Mouse (Mus musculus) forebrain, embryonic 16.5 days (tissue): ENCODE measurements around the gene Dsn1. TPM values are rescaled to one million over a fixed set of nuclear protein-coding genes. Genes with fewer than 3 reads are reported as not detected.

ENCODE experiments used
- ATAC-seq: fragments of 200-750 bp; cut with Nextera tagmentation; 2 replicates; pipeline ENCODE4 v1.8.0; 2017; ENCODE audit warnings: mild to moderate bottlenecking, moderate library complexity
- H3K27ac ChIP-seq: fragments of 300-500 bp; sonication (generic); 2 replicates; pipeline ENCODE4 v1.5.1; 2014; ENCODE audit warnings: low read length, control low read depth
- H3K27me3 ChIP-seq: fragments of 300-500 bp; sonication (generic); replicated peaks from 2 replicates; pipeline ENCODE4 v1.6.1; 2014; ENCODE audit warnings: low read length; ENCODE audit not compliant: control insufficient read depth, insufficient read depth
- H3K36me3 ChIP-seq: fragments of 300-500 bp; sonication (generic); 2 replicates; pipeline ENCODE4 v1.6.1; 2014; ENCODE audit not compliant: control insufficient read depth, insufficient read depth
- H3K4me1 ChIP-seq: fragments of 300-500 bp; sonication (generic); replicated peaks from 2 replicates; pipeline ENCODE4 v1.6.1; 2014; ENCODE audit warnings: low read length; ENCODE audit not compliant: control insufficient read depth, insufficient read depth
- H3K4me2 ChIP-seq: fragments of 300-500 bp; sonication (generic); 2 replicates; pipeline ENCODE4 v1.6.1; 2014; ENCODE audit warnings: mild to moderate bottlenecking, low read length, control low read depth
- H3K4me3 ChIP-seq: fragments of 300-500 bp; sonication (generic); replicated peaks from 2 replicates; pipeline ENCODE4 v1.5.1; 2014; ENCODE audit warnings: mild to moderate bottlenecking, low read length, control low read depth
- H3K9ac ChIP-seq: fragments of 300-500 bp; sonication (generic); replicated peaks from 2 replicates; pipeline ENCODE4 v1.6.1; 2014; ENCODE audit warnings: low read depth, low read length, control low read depth
- H3K9me3 ChIP-seq: fragments of 300-500 bp; sonication (generic); 2 replicates; pipeline ENCODE4 v1.6.1; 2016; ENCODE audit warnings: low read length; ENCODE audit not compliant: control insufficient read depth
- WGBS: fragments of 180-500 bp; shearing (Covaris S2); extraction: QIAGEN DNeasy Blood & Tissue Kit; methylation state at CpG from one replicate; pipeline ENCODE4 v1.1.7; 2014; 5-methylcytosine and 5-hydroxymethylcytosine counted together
- polyA plus RNA-seq: library from polyadenylated mRNA; unstranded; fragments of >200 nt; fragmentation: Nextera tagmentation; extraction: Ambion mirVana; gene quantifications from 2 replicates; pipeline ENCODE4 v1.2.1, GENCODE M21; 2015

The Dsn1 gene
- polyA plus RNA-seq: 20.3 and 22.8 TPM in 2 replicates

DNA sequence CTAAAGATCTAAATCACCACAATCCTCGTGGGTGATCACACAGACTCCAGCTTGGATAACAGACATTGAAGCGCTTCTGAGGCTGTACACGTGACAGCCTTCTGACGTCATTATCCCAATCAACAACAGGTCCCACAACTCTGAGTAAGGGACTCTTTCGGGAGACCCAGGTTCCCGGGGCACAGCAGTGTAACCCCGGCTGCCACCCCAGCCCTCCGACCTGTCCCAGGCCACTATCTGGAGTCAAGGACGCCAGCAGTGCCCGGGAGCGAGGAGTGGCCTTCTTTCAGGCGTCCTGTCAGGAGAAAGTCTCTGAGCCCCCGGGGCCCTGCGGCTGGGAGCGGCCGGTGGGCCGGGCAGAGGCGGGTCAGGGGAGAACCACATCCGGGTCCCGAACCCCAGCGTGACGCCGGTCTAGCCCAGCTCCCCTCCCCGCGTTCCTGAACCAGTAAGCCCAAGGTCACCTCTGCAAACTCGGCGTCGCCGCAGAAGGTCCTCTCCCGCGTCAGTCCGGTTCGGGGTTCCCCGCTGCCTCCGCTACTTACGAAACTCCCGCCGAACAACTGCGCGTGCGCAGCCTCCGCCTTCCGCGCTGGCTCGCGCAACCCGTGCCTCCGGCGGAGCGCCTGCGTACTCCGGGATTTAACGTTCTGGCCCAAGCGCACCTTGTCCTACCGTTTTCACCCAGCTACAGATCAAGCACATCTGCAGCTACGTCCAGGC lies at the start of gene Dsn1:
Gene Dsn1 (minus strand): TSS at position 644 of the 723 bp plus-strand sequence.
- Histone ChIP-seq H3K4me3 (peak within 1 kb of the TSS; percentile 52), H3K36me3 (no peaks in the 10 kb centered on the region), H3K27me3 (no peaks in the 10 kb centered on the region), H3K27ac (peak within 1 kb of the TSS; percentile 65), H3K4me1 (peaks cover 13% of the 10 kb centered on the region), H3K9ac (peak within 1 kb of the TSS; percentile 72), H3K4me2 (peak within 1 kb of the TSS; percentile 75), H3K9me3 (no peaks in the 10 kb centered on the region)
- peak; percentile 87 for ATAC-seq
- WGBS: under 1% methylated on average over 55 of the region's 56 CpGs

DNA sequence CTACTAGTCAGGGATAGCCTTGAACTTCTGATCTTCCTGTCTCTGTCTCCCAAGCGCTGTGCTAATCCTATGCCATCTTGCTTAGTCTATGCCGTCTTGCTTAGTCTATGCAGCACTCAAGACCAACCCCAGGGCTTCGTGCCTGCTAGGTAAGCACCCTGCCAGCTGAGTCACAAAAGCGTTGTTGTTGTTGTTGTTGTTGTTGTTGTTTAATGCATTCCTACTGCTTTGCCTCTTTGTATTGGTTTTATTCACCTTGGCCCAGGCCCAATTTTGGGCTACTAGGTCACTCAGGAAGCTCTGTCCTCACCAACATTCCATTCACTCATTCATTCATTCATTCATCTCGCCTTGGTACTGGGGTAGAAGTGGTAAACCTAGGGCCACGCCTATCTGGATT lies 48.8 kb upstream of the Dsn1 start:
- peaks cover 35% of the 10 kb centered on the region for H3K4me1 ChIP-seq
- H3K36me3 ChIP-seq: peaks cover 20% of the 10 kb centered on the region
- WGBS: 89% methylated on average over 6 of the region's 6 CpGs

DNA sequence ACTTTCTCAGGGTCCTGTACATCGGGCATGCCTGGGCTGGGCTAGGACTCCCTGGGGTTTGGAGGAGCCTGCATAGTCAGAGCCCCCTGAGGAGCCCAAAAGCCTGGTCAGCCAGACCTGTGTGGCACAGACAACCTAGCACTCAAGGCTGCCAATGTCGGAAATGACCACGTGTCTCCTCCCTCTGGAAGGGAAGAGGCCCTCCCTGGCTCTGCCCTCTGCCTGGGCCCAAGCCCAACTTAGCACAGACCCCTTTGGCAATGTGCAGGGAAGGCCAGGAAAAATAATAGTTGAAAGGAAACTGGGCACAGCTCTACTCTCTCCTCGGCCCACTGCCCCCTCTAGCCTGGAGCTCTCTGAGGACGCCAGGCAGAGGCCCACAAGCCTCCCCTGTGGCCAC lies 47.9 kb upstream of the Dsn1 start:
- Histone ChIP-seq H3K4me2 (no peak overlapping the region), H3K27me3 (no peaks in the 10 kb centered on the region), H3K9ac (no peak overlapping the region), H3K27ac (peak overlapping the region; percentile 56; the same call in 1 of the 2 replicates), H3K9me3 (no peaks in the 10 kb centered on the region), H3K4me3 (no peak overlapping the region), H3K4me1 (peaks cover 44% of the 10 kb centered on the region), H3K36me3 (peaks cover 17% of the 10 kb centered on the region)
- WGBS: 53% methylated on average over 5 of the region's 5 CpGs
- peak; percentile 36; the same call in 1 of the 2 replicates for ATAC-seq

More for the DNA sequence above, 48.8 kb upstream of the Dsn1 start:
- ATAC-seq: no peak
- H3K4me3 ChIP-seq: no peak overlapping the region
- H3K27ac ChIP-seq: no peak overlapping the region
- no peaks in the 10 kb centered on the region for H3K27me3 ChIP-seq
- no peaks in the 10 kb centered on the region for H3K9me3 ChIP-seq
- no peak overlapping the region for H3K9ac ChIP-seq
- no peak overlapping the region for H3K4me2 ChIP-seq

DNA sequence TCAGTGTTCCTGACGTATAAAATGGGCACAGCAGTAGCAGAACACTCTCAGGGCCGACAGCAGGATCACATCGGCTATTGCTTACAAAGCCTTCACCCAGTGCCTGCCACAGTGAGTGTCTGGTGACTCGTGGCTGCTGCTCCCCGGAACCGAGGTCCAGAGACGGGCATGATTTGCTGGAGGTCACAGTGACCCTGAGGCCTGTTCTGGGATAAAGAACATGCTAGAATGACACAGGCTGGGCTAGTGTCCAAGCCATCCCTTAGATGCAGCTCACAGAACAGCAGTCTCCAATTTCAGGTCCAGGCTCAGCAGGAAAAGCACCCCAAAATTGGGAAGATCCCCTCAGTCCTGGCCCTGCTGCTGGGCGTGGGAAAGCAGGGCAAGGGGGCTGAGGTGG lies 47.3 kb upstream of the Dsn1 start:
- H3K9me3 ChIP-seq: no peaks in the 10 kb centered on the region
- no peak overlapping the region for H3K9ac ChIP-seq
- ATAC-seq: no peak
- WGBS: 85% methylated on average over 8 of the region's 8 CpGs
- peaks cover 47% of the 10 kb centered on the region for H3K4me1 ChIP-seq
- H3K27ac ChIP-seq: peak overlapping the region; percentile 56; the same call in 1 of the 2 replicates
- no peaks in the 10 kb centered on the region for H3K27me3 ChIP-seq
- H3K4me3 ChIP-seq: no peak overlapping the region
- no peak overlapping the region for H3K4me2 ChIP-seq
- peaks cover 12% of the 10 kb centered on the region for H3K36me3 ChIP-seq

DNA sequence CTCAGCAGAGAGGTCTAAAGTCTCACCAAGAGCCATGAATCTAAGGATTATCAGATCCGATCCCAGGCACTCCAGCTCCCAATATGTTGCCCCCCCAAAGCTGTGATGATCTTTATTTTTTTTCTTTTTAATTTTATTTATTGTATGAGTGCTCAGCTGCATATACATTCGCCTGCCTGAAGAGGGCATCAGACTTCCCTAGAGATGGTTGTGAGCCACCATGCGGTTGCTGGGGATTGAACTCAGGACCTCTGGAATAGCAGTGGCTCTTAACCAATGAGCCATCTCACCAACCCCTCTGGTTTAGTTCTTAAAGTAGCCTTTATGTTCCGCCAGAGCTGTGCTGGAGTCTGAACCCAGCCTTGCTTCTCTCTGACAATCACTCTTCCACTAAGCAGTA lies 46.8 kb upstream of the Dsn1 start:
- Histone ChIP-seq H3K27ac (no peak overlapping the region), H3K9me3 (no peaks in the 10 kb centered on the region), H3K27me3 (no peaks in the 10 kb centered on the region), H3K4me3 (no peak overlapping the region), H3K9ac (no peak overlapping the region), H3K4me1 (peaks cover 47% of the 10 kb centered on the region), H3K36me3 (peaks cover 12% of the 10 kb centered on the region), H3K4me2 (no peak overlapping the region)
- no peak for ATAC-seq
- 80% methylated on average over 4 of the region's 4 CpGs for WGBS

DNA sequence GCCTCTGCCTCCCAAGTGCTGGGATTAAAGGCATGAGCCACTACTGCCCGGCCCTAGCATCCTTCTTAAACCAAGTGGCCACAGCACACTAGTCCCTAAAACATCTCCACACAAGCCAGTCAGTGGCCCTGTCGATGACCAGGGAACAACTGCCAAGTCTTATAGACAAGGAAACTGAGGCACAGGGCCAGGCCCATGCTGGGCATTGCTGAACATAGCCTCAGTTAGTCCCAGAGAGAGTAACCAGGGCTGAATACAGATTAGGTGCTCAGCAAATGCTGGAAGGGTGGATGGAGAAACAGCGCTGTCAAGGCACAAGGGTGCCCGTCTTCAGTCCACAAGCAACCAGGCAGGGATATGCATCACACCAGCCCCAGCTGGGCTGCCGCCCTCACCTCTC lies 46.2 kb upstream of the Dsn1 start:
- H3K4me1 ChIP-seq: peaks cover 47% of the 10 kb centered on the region
- no peak overlapping the region for H3K4me2 ChIP-seq
- H3K9me3 ChIP-seq: no peaks in the 10 kb centered on the region
- H3K27me3 ChIP-seq: no peaks in the 10 kb centered on the region
- ATAC-seq: no peak
- 93% methylated on average over 5 of the region's 5 CpGs for WGBS
- no peak overlapping the region for H3K4me3 ChIP-seq
- H3K36me3 ChIP-seq: peaks cover 12% of the 10 kb centered on the region
- no peak overlapping the region for H3K27ac ChIP-seq
- no peak overlapping the region for H3K9ac ChIP-seq

DNA sequence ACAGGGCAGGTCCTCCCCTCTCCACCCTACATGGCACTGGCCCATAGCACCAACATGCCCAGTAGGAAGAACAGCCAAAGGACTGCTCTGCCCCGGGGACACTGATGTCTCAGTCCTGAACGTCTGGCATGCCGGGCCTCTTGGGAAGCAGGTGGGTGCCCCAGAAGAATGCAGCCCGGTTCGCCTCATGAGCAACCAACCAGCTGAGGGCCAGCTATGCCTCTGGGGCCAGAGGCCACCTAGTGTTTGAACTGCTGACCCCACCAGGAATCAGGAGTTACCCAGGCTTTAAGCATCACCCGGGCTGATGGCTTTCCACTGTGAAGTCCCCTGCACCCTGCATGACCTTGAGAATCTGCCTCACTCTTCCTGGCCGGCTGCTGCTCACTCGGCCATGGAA lies 45.5 kb upstream of the Dsn1 start:
- Histone ChIP-seq H3K27me3 (no peaks in the 10 kb centered on the region), H3K9ac (no peak overlapping the region), H3K4me3 (no peak overlapping the region), H3K27ac (no peak overlapping the region), H3K4me1 (peaks cover 45% of the 10 kb centered on the region), H3K4me2 (no peak overlapping the region), H3K9me3 (no peaks in the 10 kb centered on the region), H3K36me3 (peaks cover 12% of the 10 kb centered on the region)
- ATAC-seq: no peak
- 86% methylated on average over 8 of the region's 8 CpGs for WGBS

DNA sequence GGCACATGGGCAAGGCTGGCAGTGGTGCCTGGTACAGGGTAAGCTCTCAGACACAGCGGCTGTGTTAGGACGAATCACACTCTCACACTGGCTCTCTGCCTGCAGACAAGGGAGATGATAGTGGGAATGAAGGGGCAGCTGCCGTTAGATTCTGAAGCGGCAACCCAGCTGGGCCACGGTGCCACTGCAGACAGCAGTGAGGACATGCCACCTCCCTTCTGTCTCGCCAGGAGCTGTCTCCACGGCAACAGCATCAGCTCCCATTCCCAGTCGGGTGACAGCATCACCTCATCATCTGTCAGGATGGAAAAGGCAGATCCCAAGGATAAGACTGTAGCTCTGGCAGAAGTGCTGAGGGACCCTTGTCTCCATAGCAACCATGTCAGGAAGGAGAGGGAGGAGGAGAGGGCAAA lies 42.9 kb upstream of the Dsn1 start:
- H3K27me3 ChIP-seq: no peaks in the 10 kb centered on the region
- peak; percentile 88 for ATAC-seq
- peak overlapping the region; percentile 3 for H3K9ac ChIP-seq
- no peaks in the 10 kb centered on the region for H3K9me3 ChIP-seq
- H3K4me1 ChIP-seq: peaks cover 38% of the 10 kb centered on the region
- no peak overlapping the region for H3K4me3 ChIP-seq
- H3K4me2 ChIP-seq: peak overlapping the region; percentile 32
- WGBS: 11% methylated on average over 8 of the region's 8 CpGs
- peaks cover 15% of the 10 kb centered on the region for H3K36me3 ChIP-seq
- H3K27ac ChIP-seq: peak overlapping the region; percentile 92

DNA sequence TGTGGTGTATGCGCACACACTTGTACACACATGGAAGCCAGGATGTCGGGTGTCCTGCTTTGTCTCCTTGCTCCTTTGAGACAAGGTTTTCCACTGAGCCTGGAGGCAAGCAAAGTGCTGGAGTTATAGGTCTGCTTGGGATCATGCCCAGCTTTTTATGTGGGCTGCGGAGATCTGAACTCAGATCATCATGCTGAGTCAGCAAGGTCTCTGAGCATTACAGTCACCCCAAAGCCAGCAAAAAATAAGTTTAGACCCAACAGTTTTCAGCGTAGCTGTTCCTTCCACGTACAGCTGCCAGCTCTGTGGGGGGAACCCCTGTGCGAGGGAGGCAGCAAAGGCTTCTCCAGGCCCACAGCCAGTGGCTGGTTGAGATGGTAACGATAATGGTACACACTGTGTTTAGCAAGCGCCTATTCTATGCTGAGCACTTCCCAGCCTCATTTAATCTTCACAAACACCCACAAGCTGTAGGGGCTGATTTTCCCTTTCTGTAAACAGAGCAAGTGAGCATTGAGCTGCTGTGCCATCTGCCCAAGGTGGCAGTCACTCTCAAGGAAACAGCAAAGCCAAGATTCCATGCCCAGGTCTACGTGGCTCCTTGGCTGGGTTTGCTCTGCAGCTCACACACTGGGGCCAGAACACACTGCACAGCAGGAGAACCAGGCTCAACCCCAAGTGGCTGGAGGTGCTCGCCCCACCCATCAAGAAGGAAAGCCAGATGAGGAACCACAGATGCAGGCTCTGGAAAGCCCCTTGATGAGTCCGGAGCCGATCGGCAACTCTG lies 41.6 kb upstream of the Dsn1 start:
- Histone ChIP-seq H3K9me3 (no peaks in the 10 kb centered on the region), H3K4me2 (no peak overlapping the region), H3K4me3 (no peak overlapping the region), H3K4me1 (peaks cover 34% of the 10 kb centered on the region), H3K9ac (peak overlapping the region; percentile 17; the same call in 1 of the 2 replicates), H3K36me3 (peaks cover 19% of the 10 kb centered on the region), H3K27me3 (no peaks in the 10 kb centered on the region), H3K27ac (peak overlapping the region; percentile 92)
- WGBS: 61% methylated on average over 13 of the region's 13 CpGs
- peak; percentile 21; the same call in 1 of the 2 replicates for ATAC-seq
